Mouse (Mus musculus) midbrain, postnatal 0 days (tissue): ENCODE measurements around the gene Fam219b. TPM values are rescaled to one million over a fixed set of nuclear protein-coding genes. Genes with fewer than 3 reads are reported as not detected.

Source experiments
- ATAC-seq: fragments of 200-750 bp; cut with Nextera tagmentation; 2 replicates; pipeline ENCODE4 v1.8.0; 2017; ENCODE audit warnings: moderate number of reproducible peaks, mild to moderate bottlenecking, moderate TSS enrichment, moderate library complexity; ENCODE audit not compliant: low FRiP score
- DNase-seq: peaks from one replicate; pipeline ENCODE4 v3.0.0-alpha.2; 2015; ENCODE audit warnings: low spot score
- H3K27ac ChIP-seq: fragments of 300-500 bp; sonication (generic); 2 replicates; pipeline ENCODE4 v1.5.1; 2014; ENCODE audit warnings: low read depth, mild to moderate bottlenecking, low read length, mixed read lengths
- H3K27me3 ChIP-seq: fragments of 300-500 bp; sonication (generic); 2 replicates; pipeline ENCODE4 v1.6.1; 2014; ENCODE audit warnings: low read length, control low read depth, mixed read lengths; ENCODE audit not compliant: insufficient read depth
- H3K36me3 ChIP-seq: fragments of 300-500 bp; sonication (generic); 2 replicates; pipeline ENCODE4 v1.6.1; 2014; ENCODE audit warnings: low read length, control low read depth, mixed read lengths; ENCODE audit not compliant: insufficient read depth
- H3K4me1 ChIP-seq: fragments of 300-500 bp; sonication (generic); 2 replicates; pipeline ENCODE4 v1.6.1; 2014; ENCODE audit warnings: mild to moderate bottlenecking, control low read depth, antibody characterized with exemption, low read length, mixed read lengths; ENCODE audit not compliant: insufficient read depth
- H3K4me2 ChIP-seq: fragments of 300-500 bp; sonication (generic); 2 replicates; pipeline ENCODE4 v1.6.1; 2014; ENCODE audit warnings: low read depth, mild to moderate bottlenecking, low read length, mixed read lengths; ENCODE audit not compliant: poor library complexity, severe bottlenecking
- H3K4me3 ChIP-seq: fragments of 300-500 bp; sonication (generic); 2 replicates; pipeline ENCODE4 v1.5.1; 2014; ENCODE audit warnings: low read depth, mild to moderate bottlenecking, low read length, moderate library complexity
- H3K9ac ChIP-seq: fragments of 300-500 bp; sonication (generic); replicated peaks from 2 replicates; pipeline ENCODE4 v1.6.1; 2014; ENCODE audit warnings: mild to moderate bottlenecking, low read length, moderate library complexity, mixed read lengths; ENCODE audit not compliant: poor library complexity, severe bottlenecking
- H3K9me3 ChIP-seq: fragments of 300-500 bp; sonication (generic); 2 replicates; pipeline ENCODE4 v1.6.1; 2016; ENCODE audit warnings: low read length, control low read depth
- CTCF ChIP-seq: IDR thresholded peaks from 2 replicates; pipeline ENCODE4 v1.5.1; 2016; ENCODE audit warnings: antibody characterized with exemption, mild to moderate bottlenecking
- WGBS: fragments of 180-500 bp; shearing (Covaris S2); extraction: QIAGEN DNeasy Blood & Tissue Kit; methylation state at CpG from one replicate; pipeline ENCODE4 v1.1.7; 2014; 5-methylcytosine and 5-hydroxymethylcytosine counted together
- polyA plus RNA-seq: library from polyadenylated mRNA; unstranded; fragments of >200 nt; fragmentation: Nextera tagmentation; extraction: Ambion mirVana; gene quantifications from 2 replicates; pipeline ENCODE4 v1.2.1, GENCODE M21; 2015
- total RNA-seq: library from RNA; depleted of rRNA; stranded (reverse); fragments of >200 nt; gene quantifications from 2 replicates; pipeline ENCODE4 v1.2.3, GENCODE M21; 2014

The Fam219b gene
- total and polyA plus RNA-seq, 2 experiments from 2014 or later, result 25.6 to 29.7 TPM

GRCm38 (mm10) chr9:57525516-57525915 lies 11.8 kb upstream of the Fam219b start:
- no peaks in the 10 kb centered on the region for H3K27me3 ChIP-seq
- 89% methylated on average over 2 of the region's 2 CpGs for WGBS
- H3K27ac ChIP-seq, result no peak overlapping the region
- H3K4me3 ChIP-seq, result no peak overlapping the region
- TF ChIP-seq CTCF, result no peak
- DNase-seq (no peak), ATAC-seq (no peak)
- H3K9me3 ChIP-seq, result no peaks in the 10 kb centered on the region
- H3K4me1 ChIP-seq, result peaks cover 10% of the 10 kb centered on the region; the same call in 1 of the 2 replicates
- H3K36me3 ChIP-seq, result peaks cover 3% of the 10 kb centered on the region; the same call in 1 of the 2 replicates
- no peak overlapping the region for H3K4me2 ChIP-seq
- no peak overlapping the region for H3K9ac ChIP-seq

- no peak for ATAC-seq
- peaks cover 10% of the 10 kb centered on the region; the same call in 1 of the 2 replicates for H3K4me1 ChIP-seq
- no peak overlapping the region for H3K4me3 ChIP-seq
- H3K4me2 ChIP-seq, result no peak overlapping the region
- peaks cover 3% of the 10 kb centered on the region; the same call in 1 of the 2 replicates for H3K36me3 ChIP-seq
- H3K9me3 ChIP-seq, result no peaks in the 10 kb centered on the region
- TF ChIP-seq CTCF, result no peak
- no peak overlapping the region for H3K9ac ChIP-seq
- H3K27me3 ChIP-seq, result no peaks in the 10 kb centered on the region
- no peak overlapping the region for H3K27ac ChIP-seq
- DNase-seq, result no peak
These were observed 10.9 kb upstream of the Fam219b start for GRCm38 (mm10) chr9:57526435-57526834.

- H3K4me1 ChIP-seq, result no peaks in the 10 kb centered on the region
- H3K9ac ChIP-seq, result no peak overlapping the region
- ATAC-seq (no peak), DNase-seq (no peak)
- TF ChIP-seq CTCF, result no peak
- H3K27ac ChIP-seq, result no peak overlapping the region
- H3K4me2 ChIP-seq, result no peak overlapping the region
- 90% methylated on average over 1 of the region's 1 CpGs for WGBS
- no peaks in the 10 kb centered on the region for H3K27me3 ChIP-seq
- no peaks in the 10 kb centered on the region for H3K9me3 ChIP-seq
- peaks cover 19% of the 10 kb centered on the region for H3K36me3 ChIP-seq
- no peak overlapping the region for H3K4me3 ChIP-seq
These were observed 5.4 kb upstream of the Fam219b start for GRCm38 (mm10) chr9:57531946-57532345.

GRCm38 (mm10) chr9:57536362-57536761 lies 966 bp upstream of the Fam219b start:
- peaks cover 28% of the 10 kb centered on the region for H3K36me3 ChIP-seq

GRCm38 (mm10) chr9:57537728-57538181 lies 427 bp downstream of the Fam219b start:
- H3K9me3 ChIP-seq, result no peaks in the 10 kb centered on the region
- 0% methylated on average over 24 of the region's 24 CpGs for WGBS
- H3K4me3 ChIP-seq, result peak overlapping the region; percentile 72
- peaks cover 30% of the 10 kb centered on the region; the same call in 1 of the 2 replicates for H3K36me3 ChIP-seq
- no peaks in the 10 kb centered on the region for H3K27me3 ChIP-seq
- H3K9ac ChIP-seq, result peak overlapping the region; percentile 83
- H3K4me1 ChIP-seq, result peaks cover 6% of the 10 kb centered on the region; the same call in 1 of the 2 replicates
- peak overlapping the region; percentile 76 for H3K4me2 ChIP-seq
- H3K27ac ChIP-seq, result peak overlapping the region; percentile 86
- no peak for TF ChIP-seq CTCF
- ATAC-seq, result peak; percentile 74
- no peak for DNase-seq

More at GRCm38 (mm10) chr9:57536362-57536761, 966 bp upstream of the Fam219b start:
- Histone ChIP-seq H3K4me3 (peak overlapping the region; percentile 72; the same call in 1 of the 2 replicates), H3K27ac (peak overlapping the region; percentile 86), H3K27me3 (no peaks in the 10 kb centered on the region), H3K4me2 (peak overlapping the region; percentile 76), H3K4me1 (peaks cover 6% of the 10 kb centered on the region; the same call in 1 of the 2 replicates), H3K9me3 (no peaks in the 10 kb centered on the region), H3K9ac (no peak overlapping the region)
- DNase-seq (no peak), ATAC-seq (no peak)
- no peak for TF ChIP-seq CTCF
- 87% methylated on average over 5 of the region's 5 CpGs for WGBS

GRCm38 (mm10) chr9:57539550-57539949 lies 2.2 kb downstream of the Fam219b start:
- Histone ChIP-seq H3K36me3 (peaks cover 36% of the 10 kb centered on the region), H3K27ac (no peak overlapping the region), H3K4me1 (peaks cover 6% of the 10 kb centered on the region; the same call in 1 of the 2 replicates), H3K4me3 (no peak overlapping the region), H3K9me3 (no peaks in the 10 kb centered on the region), H3K9ac (no peak overlapping the region), H3K4me2 (no peak overlapping the region), H3K27me3 (no peaks in the 10 kb centered on the region)
- 90% methylated on average over 2 of the region's 2 CpGs for WGBS
- DNase-seq (no peak), ATAC-seq (no peak)
- no peak for TF ChIP-seq CTCF
